Mouse (Mus musculus) ES-E14 (cell line): ENCODE measurements around the gene Ltbp3. TPM values are rescaled to one million over a fixed set of nuclear protein-coding genes. Genes with fewer than 3 reads are reported as not detected.

Experiments
- DNase-seq: peaks from one replicate; pipeline ENCODE4 v3.0.0-alpha.2; 2013; ENCODE audit warnings: low read depth, low spot score
- H3K27ac ChIP-seq: 2 replicates; pipeline ENCODE4 v1.5.1; 2012; ENCODE audit warnings: low read depth, mild to moderate bottlenecking, low read length, moderate library complexity, mixed read lengths; ENCODE audit not compliant: poor library complexity, insufficient read depth, severe bottlenecking
- H3K36me3 ChIP-seq: 2 replicates; pipeline ENCODE4 v1.6.1; 2012; ENCODE audit warnings: mild to moderate bottlenecking, low read length, moderate library complexity, mixed read lengths; ENCODE audit not compliant: control insufficient read depth, poor library complexity, insufficient read depth, severe bottlenecking
- H3K4me1 ChIP-seq, 2 experiments: fragments of 150-350 bp in 1 of 2; sonication (generic) in 1 of 2; 2 replicates each; pipeline ENCODE4 v1.6.1; 2012; ENCODE audit warnings: low read length in 2 of 2, mild to moderate bottlenecking in 1 of 2, mixed read lengths in 1 of 2; ENCODE audit not compliant: control insufficient read depth in 2 of 2, insufficient read depth in 2 of 2, poor library complexity in 1 of 2
- H3K4me3 ChIP-seq, 2 experiments: fragments of 150-350 bp in 1 of 2; sonication (generic) in 1 of 2; 2 replicates each; pipeline ENCODE4 v1.5.1; 2012; ENCODE audit warnings: low read length in 2 of 2, low read depth in 1 of 2, mild to moderate bottlenecking in 1 of 2, mixed read lengths in 1 of 2; ENCODE audit not compliant: insufficient read depth in 1 of 2, poor library complexity in 1 of 2, severe bottlenecking in 1 of 2
- H3K9ac ChIP-seq: 2 replicates; pipeline ENCODE4 v1.6.1; 2012; ENCODE audit warnings: low read depth, mild to moderate bottlenecking, low read length, mixed read lengths; ENCODE audit not compliant: poor library complexity, insufficient read depth, severe bottlenecking
- H3K9me3 ChIP-seq: fragments of 150-350 bp; sonication (generic); 2 replicates; pipeline ENCODE4 v1.6.1; 2012; ENCODE audit warnings: low read depth, mild to moderate bottlenecking, low read length; ENCODE audit not compliant: control insufficient read depth, insufficient read depth
- CHD2 ChIP-seq: IDR thresholded peaks from 2 replicates; pipeline ENCODE4 v1.6.1; 2014; ENCODE audit warnings: mild to moderate bottlenecking, low read depth, low read length, inconsistent platforms
- HCFC1 ChIP-seq: IDR thresholded peaks from 2 replicates; pipeline ENCODE4 v1.6.1; 2012; ENCODE audit warnings: low read length, inconsistent platforms, borderline replicate concordance; ENCODE audit not compliant: insufficient read depth
- MAFK ChIP-seq: IDR thresholded peaks from 2 replicates; pipeline ENCODE4 v1.6.1; 2014; ENCODE audit warnings: mild to moderate bottlenecking, low read depth, low read length, inconsistent platforms; ENCODE audit not compliant: insufficient read depth
- ZC3H11A ChIP-seq: IDR thresholded peaks from 2 replicates; pipeline ENCODE4 v1.6.1; 2012; ENCODE audit warnings: low read depth, mild to moderate bottlenecking, inconsistent platforms, low read length, borderline replicate concordance
- ZNF384 ChIP-seq: IDR thresholded peaks from 2 replicates; pipeline ENCODE4 v1.6.1; 2012; ENCODE audit warnings: low read depth, low read length, inconsistent platforms
- in situ Hi-C, 2 experiments: fragments of 600-800 bp; cut with MboI; formaldehyde crosslinking; loops; one replicate each; pipeline ENCODE4 v1.15.1; 2025; ENCODE audit warnings: low sequenced_read_pairs in 2 of 2, inconsistent platforms in 1 of 2; ENCODE audit not compliant: unreplicated experiment in 2 of 2
- total RNA-seq: library from RNA; depleted of rRNA; stranded (reverse); fragments of 300-350 nt; gene quantifications from 2 replicates; pipeline ENCODE4 v1.2.3, GENCODE M21; 2012

Gene Ltbp3
- total RNA-seq, 1 experiment = 7.0 TPM

DNA sequence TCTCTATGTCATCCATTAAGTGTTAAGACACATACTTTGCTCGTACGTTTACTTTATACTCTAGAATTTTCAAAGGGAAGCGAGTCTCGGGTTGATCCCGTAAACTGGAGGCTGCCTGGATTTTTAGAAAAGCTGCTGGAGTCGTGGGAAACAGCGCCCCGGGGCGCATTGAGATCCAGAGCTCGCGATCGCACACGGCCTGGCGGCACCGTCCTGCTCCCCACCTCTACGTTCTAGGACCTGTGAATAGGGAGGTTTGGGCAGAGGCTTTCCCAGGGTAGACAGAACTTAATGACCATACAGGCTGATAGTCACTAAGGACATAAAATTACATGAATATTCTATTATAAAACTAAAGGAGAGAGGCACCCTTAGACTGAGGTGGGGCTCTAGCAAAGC, 63.2 kb downstream of the Ltbp3 start:
- in situ Hi-C loops = no loop called here
- peak overlapping the region; percentile 86 for H3K27ac ChIP-seq
- no peak for DNase-seq
- peaks cover 8 to 16% of the 10 kb centered on the region in 2 experiments for H3K4me1 ChIP-seq
- H3K9me3 ChIP-seq = no peaks in the 10 kb centered on the region
- peaks cover 22% of the 10 kb centered on the region for H3K36me3 ChIP-seq
- peak overlapping the region; percentile 71 for H3K9ac ChIP-seq
- no peak for TF ChIP-seq ZC3H11A
- no peak for TF ChIP-seq ZNF384
- no peak for TF ChIP-seq HCFC1
- TF ChIP-seq MAFK = no peak
- H3K4me3 ChIP-seq = peak overlapping the region; percentile 51 to 56

DNA sequence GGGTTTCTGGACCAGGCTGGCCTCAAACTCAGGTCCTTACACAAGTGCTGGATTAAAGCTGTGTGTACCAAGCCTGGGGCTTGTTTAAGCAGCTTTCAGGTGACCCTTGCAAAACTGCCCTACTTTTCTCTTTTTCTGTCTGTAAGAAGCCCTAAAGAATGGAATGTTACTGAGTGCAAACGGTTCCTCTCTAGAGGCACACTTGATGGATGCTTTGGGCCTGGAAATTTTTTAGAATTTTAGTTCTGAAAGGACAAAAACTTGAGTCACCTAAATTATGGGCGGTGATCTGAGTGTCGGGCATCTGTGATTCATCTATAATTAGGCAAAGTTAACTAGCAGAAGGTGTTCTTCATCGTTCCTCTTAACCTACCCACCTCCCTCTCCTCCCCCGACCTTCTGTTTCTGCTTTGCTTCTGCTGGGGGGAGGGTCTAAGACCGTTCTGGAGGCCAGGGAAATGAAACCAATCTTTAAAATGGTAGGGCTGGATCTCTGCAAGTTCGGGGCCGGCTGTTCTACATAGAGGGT, 63.7 kb downstream of the Ltbp3 start:
- Histone ChIP-seq H3K4me1 (peaks cover 9 to 20% of the 10 kb centered on the region in 2 experiments), H3K9ac (peak overlapping the region; percentile 71; the same call in 1 of the 2 replicates), H3K27ac (peak overlapping the region; percentile 86; the same call in 1 of the 2 replicates), H3K4me3 (peak overlapping the region in 1 of 2 experiments; percentile 56; a peak in 1 of 4 replicates), H3K36me3 (peaks cover 19% of the 10 kb centered on the region), H3K9me3 (no peaks in the 10 kb centered on the region)
- DNase-seq = no peak
- in situ Hi-C loops = no loop called here
- TF ChIP-seq ZC3H11A (no peak), ZNF384 (no peak)

DNA sequence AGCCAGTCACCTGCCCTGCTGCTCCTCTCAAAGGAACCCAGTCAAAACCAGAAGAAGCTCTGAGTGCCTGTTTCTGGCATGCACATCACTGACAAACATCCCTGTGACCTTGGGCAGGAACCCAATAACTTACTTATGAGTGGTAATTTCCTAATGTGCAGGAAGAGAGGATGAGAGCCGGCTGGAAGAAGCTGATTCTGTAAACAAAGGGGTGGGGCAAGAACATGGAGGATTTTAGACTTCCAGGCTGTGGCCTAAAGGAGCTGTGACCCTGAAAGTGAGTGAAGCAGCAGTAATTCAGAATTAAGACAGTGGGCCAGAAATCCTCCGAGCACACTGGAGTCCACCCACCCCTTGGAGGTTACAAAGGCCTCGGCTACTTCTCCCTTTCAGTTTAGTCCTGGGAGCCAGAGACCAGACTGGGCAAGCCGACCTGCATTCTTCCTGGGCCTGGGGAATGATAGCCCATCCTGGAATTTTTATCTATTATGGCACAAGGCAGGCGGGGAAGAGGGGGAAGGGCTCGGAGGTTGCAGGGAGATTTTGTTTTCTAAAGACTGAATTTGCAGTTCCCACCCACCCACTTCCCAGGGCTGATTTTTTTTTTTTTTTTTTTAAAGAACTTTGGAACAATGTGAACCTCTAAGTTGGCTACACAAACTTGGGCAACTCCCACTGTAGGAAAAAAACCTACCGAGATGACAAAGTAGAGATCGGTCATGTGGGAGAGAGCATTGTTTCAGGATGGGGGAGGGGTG, 65.5 kb downstream of the Ltbp3 start:
- DNase-seq = no peak
- H3K4me1 ChIP-seq = peaks cover 15 to 35% of the 10 kb centered on the region in 2 experiments
- in situ Hi-C loops = loop anchor here in 1 of 2 experiments (5.0 kb wide), 1 partner anchor 36 kb away; no protein-coding TSS in a partner anchor
- peak overlapping the region; percentile 2 to 47; a peak in 2 of 4 replicates for H3K4me3 ChIP-seq
- H3K27ac ChIP-seq = peak overlapping the region; percentile 99
- H3K9ac ChIP-seq = peak overlapping the region; percentile 60
- H3K9me3 ChIP-seq = no peaks in the 10 kb centered on the region
- TF ChIP-seq ZC3H11A = no peak
- no peak for TF ChIP-seq CHD2
- TF ChIP-seq HCFC1 = no peak
- TF ChIP-seq ZNF384 = no peak
- no peak for TF ChIP-seq MAFK
- H3K36me3 ChIP-seq = peaks cover 2% of the 10 kb centered on the region

DNA sequence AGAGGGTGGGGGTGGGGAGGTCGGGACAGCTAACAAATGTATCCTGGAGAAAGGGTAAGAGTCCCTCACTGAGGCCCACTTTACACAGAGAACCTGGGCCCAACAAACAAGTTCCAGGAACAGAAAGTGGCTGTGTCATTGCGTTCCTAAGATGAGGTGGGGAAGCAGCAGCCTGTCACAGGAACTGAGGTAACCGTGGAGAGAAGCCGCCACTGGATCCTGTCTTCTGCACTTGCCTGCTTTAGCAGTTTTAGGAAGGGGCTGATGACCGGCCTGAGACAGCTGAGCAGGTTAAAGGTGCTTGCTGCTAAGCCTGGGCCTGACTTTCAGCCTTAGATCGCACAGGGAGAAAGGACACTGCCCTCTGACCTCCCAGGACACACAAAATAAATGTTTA, 66.1 kb downstream of the Ltbp3 start:
- Histone ChIP-seq H3K4me3 (peak overlapping the region; percentile 13 to 46; a peak in 3 of 4 replicates), H3K4me1 (peaks cover 17 to 41% of the 10 kb centered on the region in 2 experiments), H3K36me3 (0 out of 2 replicates have a peak, but pooled peaks cover 2% of the 10 kb centered on the region), H3K9me3 (no peaks in the 10 kb centered on the region), H3K9ac (peak overlapping the region; percentile 81), H3K27ac (peak overlapping the region; percentile 99)
- TF ChIP-seq ZC3H11A (no peak), MAFK (no peak), ZNF384 (no peak), CHD2 (no peak), HCFC1 (no peak)
- in situ Hi-C loops = loop anchor here in 1 of 2 experiments (5.0 kb wide), 1 partner anchor 35 kb away; no protein-coding TSS in a partner anchor
- DNase-seq = no peak
